Mouse (Mus musculus): ENCODE measurements at regions not wholly inside any gene's neighbourhood (a gene's known extent, or its start where the extent isn't known, plus 50 kb on each side); places are given as distances from the start of the nearest gene placed in this dataset.

- TF ChIP-seq CTCF (IDR thresholded peaks at IDR 0.05; ENCODE audit: low read depth): no peak
- TF ChIP-seq EP300 (IDR thresholded peaks at IDR 0.05; ENCODE audit: low read depth): no peak
Measured at GRCm38 (mm10) chr1:76018588-76018987, 472.5 kb downstream of the Slc4a3 start.

Measured in heart, postnatal 0 days (tissue).